Mouse (Mus musculus): Measurements from ENCODE around the gene Pdcd1lg2. TPM values are rescaled to one million over a fixed set of nuclear protein-coding genes. Genes with fewer than 3 reads are reported as not detected.

The Pdcd1lg2 gene
- polyA plus RNA-seq (2015; fragmentation: Nextera tagmentation; extraction: Ambion mirVana), result 0.10 and 0.45 TPM in 2 replicates

DNA sequence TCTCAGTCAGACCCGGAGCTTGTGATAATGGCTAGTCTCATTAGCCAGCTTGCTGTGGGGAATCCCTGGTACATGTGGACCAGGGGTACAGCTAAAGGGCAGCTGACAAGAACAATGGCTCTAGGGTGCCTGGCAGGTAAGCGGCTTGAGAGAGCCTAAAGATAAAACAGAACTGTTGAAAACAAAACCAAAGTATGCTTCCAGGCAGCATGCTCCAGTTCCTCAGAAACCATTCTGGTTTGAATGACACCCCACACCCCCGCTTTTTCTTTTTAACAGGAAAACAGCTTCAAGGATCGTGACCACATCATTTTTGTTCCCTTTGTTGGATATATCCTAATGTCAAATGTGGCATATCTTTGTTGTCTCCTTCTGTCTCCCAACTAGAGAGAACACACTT is at the start of gene Pdcd1lg2:
Gene Pdcd1lg2, plus strand, starts transcription at position 301 of the 400 bp plus-strand sequence.

DNA sequence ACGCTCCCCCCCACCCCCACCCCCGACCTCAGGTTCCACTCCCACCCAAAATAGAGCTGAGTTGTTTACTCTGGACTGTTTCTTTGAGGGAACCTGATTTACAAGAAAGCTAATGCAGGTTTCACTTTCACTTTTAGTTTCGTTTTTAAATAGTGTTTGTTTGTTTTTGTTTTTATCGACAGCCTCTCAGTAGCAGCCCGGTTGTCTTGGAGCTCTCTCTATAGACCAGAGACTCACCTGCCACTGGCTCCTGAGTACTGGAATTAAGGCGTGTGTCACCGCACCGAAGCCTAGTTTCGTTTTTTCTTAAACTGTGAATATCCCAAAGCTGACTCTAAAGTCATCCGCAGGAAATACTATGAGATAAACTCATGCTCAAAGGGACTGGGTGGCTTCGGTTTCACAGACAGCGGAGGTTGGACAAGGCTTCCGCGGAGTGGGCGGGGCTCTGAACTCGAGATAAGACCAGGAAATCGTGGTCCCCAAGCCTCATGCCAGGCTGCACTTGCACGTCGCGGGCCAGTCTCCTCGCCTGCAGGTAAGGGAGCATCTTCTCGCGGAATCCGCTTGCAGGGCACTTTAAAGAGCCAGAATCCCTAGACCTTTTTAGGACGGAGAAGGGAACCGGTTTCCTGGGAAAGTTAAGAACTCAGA is 43.6 kb upstream of the Pdcd1lg2 start, which contains the start of the genes Plgrkt and Cd274:
Gene Plgrkt, minus strand, starts transcription at position 422 of the 654 bp plus-strand sequence.
Gene Cd274, plus strand, starts transcription at position 487 of the 654 bp plus-strand sequence.

Other genes with a start within 250 kb of the Pdcd1lg2 start
- 15.5 and 16.1 TPM in 2 replicates for gene Jak2, start 159.1 kb upstream of the Pdcd1lg2 start, polyA plus RNA-seq (2015; fragmentation: Nextera tagmentation; extraction: Ambion mirVana)
- gene Insl6, start 85.6 kb upstream of the Pdcd1lg2 start, polyA plus RNA-seq (2015; fragmentation: Nextera tagmentation; extraction: Ambion mirVana), result 0.96 and 1.3 TPM in 2 replicates
- not detected in 2 replicates for gene Rln1, start 76.2 kb upstream of the Pdcd1lg2 start, polyA plus RNA-seq (2015; fragmentation: Nextera tagmentation; extraction: Ambion mirVana)
- gene Plgrkt, start 43.5 kb upstream of the Pdcd1lg2 start, polyA plus RNA-seq (2015; fragmentation: Nextera tagmentation; extraction: Ambion mirVana), result 60.7 and 78.4 TPM in 2 replicates
- gene Cd274, start 43.5 kb upstream of the Pdcd1lg2 start, polyA plus RNA-seq (2015; fragmentation: Nextera tagmentation; extraction: Ambion mirVana), result 0.40 and 0.68 TPM in 2 replicates
- gene Ric1, start 111.4 kb downstream of the Pdcd1lg2 start, polyA plus RNA-seq (2015; fragmentation: Nextera tagmentation; extraction: Ambion mirVana), result 5.7 and 7.0 TPM in 2 replicates
- 9.0 and 9.8 TPM in 2 replicates for gene Ermp1, start 237.5 kb downstream of the Pdcd1lg2 start, polyA plus RNA-seq (2015; fragmentation: Nextera tagmentation; extraction: Ambion mirVana)

All from spleen, postnatal 0 days (tissue).